Mouse (Mus musculus) forebrain, postnatal 0 days (tissue): Measurements from ENCODE around the gene Itpr3. TPM values are rescaled to one million over a fixed set of nuclear protein-coding genes. Genes with fewer than 3 reads are reported as not detected.

Experiments
- ATAC-seq: fragments of 200-750 bp; cut with Nextera tagmentation; 2 replicates; pipeline ENCODE4 v1.8.0; 2017; ENCODE audit warnings: mild to moderate bottlenecking, moderate library complexity
- DNase-seq: peaks from one replicate; pipeline ENCODE4 v3.0.0-alpha.2; 2015
- H3K27ac ChIP-seq: fragments of 300-500 bp; sonication (generic); 2 replicates; pipeline ENCODE4 v1.5.1; 2014; ENCODE audit warnings: low read depth, mild to moderate bottlenecking, antibody characterized with exemption, low read length, moderate library complexity, mixed read lengths
- H3K27me3 ChIP-seq: fragments of 300-500 bp; sonication (generic); 2 replicates; pipeline ENCODE4 v1.6.1; 2014; ENCODE audit warnings: mild to moderate bottlenecking, low read length, mixed read lengths; ENCODE audit not compliant: insufficient read depth
- H3K36me3 ChIP-seq: fragments of 300-500 bp; sonication (generic); 2 replicates; pipeline ENCODE4 v1.6.1; 2014; ENCODE audit warnings: mild to moderate bottlenecking, moderate library complexity; ENCODE audit not compliant: insufficient read depth
- H3K4me1 ChIP-seq: fragments of 300-500 bp; sonication (generic); 2 replicates; pipeline ENCODE4 v1.6.1; 2014; ENCODE audit warnings: antibody characterized with exemption; ENCODE audit not compliant: insufficient read depth
- H3K4me2 ChIP-seq: fragments of 300-500 bp; sonication (generic); 2 replicates; pipeline ENCODE4 v1.6.1; 2014; ENCODE audit warnings: low read depth, mild to moderate bottlenecking, moderate library complexity
- H3K4me3 ChIP-seq: fragments of 300-500 bp; sonication (generic); 2 replicates; pipeline ENCODE4 v1.5.1; 2014; ENCODE audit warnings: low read depth, low read length, mixed read lengths
- H3K9ac ChIP-seq: fragments of 300-500 bp; sonication (generic); 2 replicates; pipeline ENCODE4 v1.6.1; 2014; ENCODE audit warnings: mild to moderate bottlenecking
- H3K9me3 ChIP-seq: fragments of 300-500 bp; sonication (generic); 2 replicates; pipeline ENCODE4 v1.6.1; 2016; ENCODE audit warnings: low read length
- CTCF ChIP-seq: sonication (generic); IDR thresholded peaks from 2 replicates; pipeline ENCODE4 v1.5.1; 2016; ENCODE audit warnings: antibody characterized with exemption, control low read depth, low read depth
- WGBS: fragments of 180-500 bp; shearing (Covaris S2); extraction: QIAGEN DNeasy Blood & Tissue Kit; methylation state at CpG from one replicate; pipeline ENCODE4 v1.1.7; 2014; 5-methylcytosine and 5-hydroxymethylcytosine counted together
- polyA plus RNA-seq: library from polyadenylated mRNA; unstranded; fragments of >200 nt; fragmentation: Nextera tagmentation; extraction: Ambion mirVana; gene quantifications from 2 replicates; pipeline ENCODE4 v1.2.1, GENCODE M21; 2015
- total RNA-seq: library from RNA; depleted of rRNA; stranded (reverse); fragments of >200 nt; gene quantifications from 2 replicates; pipeline ENCODE4 v1.2.3, GENCODE M21; 2014

Gene Itpr3
- total and polyA plus RNA-seq, 2 experiments from 2014 or later = 0.30 to 2.9 TPM

DNA sequence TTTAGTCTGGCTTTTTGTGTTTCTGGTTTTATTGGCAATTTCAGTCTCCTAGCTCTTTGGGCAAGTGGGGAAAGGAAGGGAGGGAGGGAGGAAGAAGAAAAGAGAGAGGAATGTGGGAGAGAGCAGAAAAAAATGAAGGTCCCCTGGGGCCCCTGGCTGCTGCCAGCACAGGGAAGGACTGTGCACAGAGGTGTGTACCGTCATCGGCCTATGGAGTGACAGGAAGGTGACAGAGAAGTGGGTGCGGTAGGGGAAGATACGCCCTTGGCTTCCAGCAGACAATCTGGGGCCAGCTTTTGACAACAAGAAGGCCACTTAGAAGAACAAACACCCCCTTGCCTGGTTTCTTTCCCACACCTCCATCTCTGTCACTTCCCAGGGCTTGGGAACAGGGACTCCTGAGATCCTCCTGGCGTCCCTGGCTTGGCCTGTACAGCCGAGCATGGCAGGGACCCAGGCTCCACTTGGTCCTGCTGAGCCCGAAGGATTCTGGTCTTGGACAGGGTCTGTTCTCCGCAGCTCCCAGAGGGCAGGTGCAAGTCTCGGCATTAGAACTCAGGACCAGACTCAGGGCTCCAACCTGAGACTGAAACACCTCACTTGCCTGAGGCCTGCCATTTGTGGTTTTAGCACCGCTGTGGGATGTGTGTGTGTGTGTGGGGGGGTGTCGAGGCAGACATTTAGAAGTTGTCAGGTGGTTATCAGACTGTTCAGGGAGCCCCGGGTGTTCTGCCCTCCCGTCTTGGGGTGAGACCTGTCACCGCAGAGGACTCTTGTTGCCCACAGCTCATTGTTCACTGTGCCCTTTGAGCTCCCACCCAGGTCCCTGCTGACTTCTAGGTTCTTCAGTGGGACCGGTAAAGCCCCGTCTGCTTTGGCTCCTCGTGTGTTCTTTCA lies 18.0 kb downstream of the Itpr3 start:
- H3K4me1 ChIP-seq = no peaks in the 10 kb centered on the region
- H3K9me3 ChIP-seq = no peaks in the 10 kb centered on the region
- no peaks in the 10 kb centered on the region for H3K27me3 ChIP-seq
- ATAC-seq (no peak), DNase-seq (no peak)
- H3K9ac ChIP-seq = no peak overlapping the region
- no peak overlapping the region for H3K27ac ChIP-seq
- H3K36me3 ChIP-seq = no peaks in the 10 kb centered on the region
- H3K4me2 ChIP-seq = no peak overlapping the region
- 81% methylated on average over 17 of the region's 17 CpGs for WGBS
- H3K4me3 ChIP-seq = no peak overlapping the region
- TF ChIP-seq CTCF = no peak

- Histone ChIP-seq H3K4me2 (no peak overlapping the region), H3K36me3 (no peaks in the 10 kb centered on the region), H3K4me1 (no peaks in the 10 kb centered on the region), H3K4me3 (no peak overlapping the region), H3K9ac (no peak overlapping the region), H3K27me3 (no peaks in the 10 kb centered on the region), H3K27ac (no peak overlapping the region), H3K9me3 (no peaks in the 10 kb centered on the region)
- no peak for ATAC-seq
- 94% methylated on average over 7 of the region's 7 CpGs for WGBS
- DNase-seq = no peak
- 0 out of 2 replicates have a peak, but pooled peaks have one; percentile 15 for TF ChIP-seq CTCF
These were observed 20.0 kb downstream of the Itpr3 start for GRCm38 (mm10) chr17:27077133-27077532.

DNA sequence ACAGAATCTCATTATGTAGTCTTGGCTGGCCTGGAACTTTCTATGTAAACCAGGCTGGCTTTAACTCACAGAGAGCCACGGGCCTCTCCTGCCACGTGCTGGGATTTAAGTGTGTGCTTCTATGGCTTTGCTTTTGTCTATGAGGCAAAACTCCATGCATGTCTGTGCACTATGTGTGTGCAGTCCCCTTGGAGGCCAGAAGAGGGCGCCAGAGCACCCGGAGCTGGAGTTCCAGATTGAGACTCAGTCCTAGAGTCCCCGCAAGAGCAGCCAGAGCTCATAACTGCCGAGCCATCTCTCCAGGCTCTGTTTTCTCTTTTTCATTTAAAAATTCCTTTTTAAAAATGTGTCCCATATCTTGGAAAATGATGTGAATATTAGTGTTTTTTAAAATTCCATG lies 20.8 kb downstream of the Itpr3 start:
- peak; percentile 55 for TF ChIP-seq CTCF
- WGBS = 84% methylated on average over 6 of the region's 6 CpGs
- Histone ChIP-seq H3K9ac (no peak overlapping the region), H3K4me3 (no peak overlapping the region), H3K4me2 (no peak overlapping the region), H3K27me3 (no peaks in the 10 kb centered on the region), H3K9me3 (no peaks in the 10 kb centered on the region), H3K36me3 (no peaks in the 10 kb centered on the region), H3K27ac (no peak overlapping the region), H3K4me1 (no peaks in the 10 kb centered on the region)
- no peak for ATAC-seq
- no peak for DNase-seq

GRCm38 (mm10) chr17:27078499-27078898 lies 21.4 kb downstream of the Itpr3 start:
- Histone ChIP-seq H3K36me3 (no peaks in the 10 kb centered on the region), H3K9me3 (no peaks in the 10 kb centered on the region), H3K9ac (no peak overlapping the region), H3K4me3 (no peak overlapping the region), H3K4me1 (no peaks in the 10 kb centered on the region), H3K4me2 (no peak overlapping the region), H3K27me3 (no peaks in the 10 kb centered on the region), H3K27ac (no peak overlapping the region)
- ATAC-seq = no peak
- no peak for DNase-seq
- TF ChIP-seq CTCF = no peak
- 80% methylated on average over 6 of the region's 6 CpGs for WGBS

DNA sequence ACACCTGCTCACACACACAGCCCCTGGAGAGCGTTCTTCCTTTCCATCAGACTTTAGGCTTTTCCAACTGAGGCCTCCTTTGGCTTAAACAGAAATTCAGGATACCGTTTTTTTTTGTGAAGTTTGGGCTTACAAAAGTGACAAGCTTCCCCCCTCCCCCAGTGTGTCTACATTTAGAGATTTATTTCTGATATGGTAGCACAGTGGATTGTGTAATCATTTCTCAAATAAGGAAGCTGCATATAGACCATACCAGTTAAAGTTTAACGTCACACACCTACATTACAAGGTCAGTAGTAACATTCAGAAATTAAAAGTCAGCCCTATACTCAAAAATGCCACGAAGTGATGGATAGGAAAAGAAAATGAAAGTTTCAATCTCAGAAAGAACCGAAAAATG lies 24.8 kb downstream of the Itpr3 start:
- 83% methylated on average over 5 of the region's 5 CpGs for WGBS
- DNase-seq (no peak), ATAC-seq (no peak)
- Histone ChIP-seq H3K9ac (no peak overlapping the region), H3K27ac (no peak overlapping the region), H3K4me3 (no peak overlapping the region), H3K4me2 (no peak overlapping the region), H3K36me3 (no peaks in the 10 kb centered on the region), H3K4me1 (no peaks in the 10 kb centered on the region), H3K27me3 (no peaks in the 10 kb centered on the region), H3K9me3 (no peaks in the 10 kb centered on the region)
- no peak for TF ChIP-seq CTCF

GRCm38 (mm10) chr17:27082796-27083195 lies 25.7 kb downstream of the Itpr3 start:
- TF ChIP-seq CTCF = no peak
- no peaks in the 10 kb centered on the region for H3K4me1 ChIP-seq
- no peak overlapping the region for H3K4me3 ChIP-seq
- no peak for DNase-seq
- H3K9ac ChIP-seq = no peak overlapping the region
- ATAC-seq = no peak
- H3K36me3 ChIP-seq = no peaks in the 10 kb centered on the region
- H3K27ac ChIP-seq = no peak overlapping the region
- H3K9me3 ChIP-seq = no peaks in the 10 kb centered on the region
- H3K4me2 ChIP-seq = no peak overlapping the region
- WGBS = 78% methylated on average over 8 of the region's 8 CpGs
- H3K27me3 ChIP-seq = no peaks in the 10 kb centered on the region

DNA sequence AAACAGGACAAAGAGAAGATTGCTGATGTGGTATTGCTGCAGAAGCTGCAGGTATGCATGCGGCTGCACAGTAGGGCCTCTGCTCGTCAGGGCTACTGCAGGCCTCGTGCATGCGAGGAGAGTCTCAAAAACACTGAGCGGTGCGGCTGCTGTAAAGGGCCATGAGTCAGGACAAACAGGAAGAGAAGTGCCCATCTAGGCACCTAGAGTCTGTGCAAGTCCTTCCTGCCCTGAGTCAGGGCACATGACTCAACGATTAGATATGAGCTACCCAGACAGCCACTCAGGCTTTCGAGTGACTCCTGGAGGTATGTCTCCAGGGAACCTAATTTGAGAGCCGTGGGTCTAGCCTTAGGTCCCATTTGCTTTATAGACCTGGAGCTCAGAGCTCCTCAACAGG lies 26.5 kb downstream of the Itpr3 start:
- H3K36me3 ChIP-seq = no peaks in the 10 kb centered on the region
- no peaks in the 10 kb centered on the region for H3K4me1 ChIP-seq
- no peaks in the 10 kb centered on the region for H3K27me3 ChIP-seq
- no peak overlapping the region for H3K9ac ChIP-seq
- H3K27ac ChIP-seq = no peak overlapping the region
- no peaks in the 10 kb centered on the region for H3K9me3 ChIP-seq
- H3K4me2 ChIP-seq = no peak overlapping the region
- 85% methylated on average over 9 of the region's 9 CpGs for WGBS
- TF ChIP-seq CTCF = no peak
- H3K4me3 ChIP-seq = no peak overlapping the region
- ATAC-seq (no peak), DNase-seq (no peak)
